Mouse (Mus musculus) spleen, adult 2 months (tissue): ENCODE measurements around the gene Prrt2.
A peak's percentile ranks its signal among the peaks of the same experiment; 100 is the strongest.

Experiments
- CTCF ChIP-seq: fragments of 200-500 bp; IDR thresholded peaks from 2 replicates; pipeline ENCODE4 v1.5.1; 2011; ENCODE audit warnings: mild to moderate bottlenecking, inconsistent platforms; ENCODE audit not compliant: insufficient read depth, insufficient read length, insufficient replicate concordance; ENCODE audit errors: extremely low read depth
- POLR2A ChIP-seq: fragments of 200-500 bp; IDR thresholded peaks from 2 replicates; pipeline ENCODE4 v1.6.1; 2011; ENCODE audit warnings: low read depth, low read length, inconsistent platforms

GRCm38 (mm10) chr7:127055026-127055585, 34.1 kb upstream of the Prrt2 start:
- TF ChIP-seq CTCF (0 out of 2 replicates have a peak, but pooled peaks have one; percentile 3), POLR2A (no peak)
